Mouse (Mus musculus): Measurements from ENCODE around the gene Ric1.

DNA sequence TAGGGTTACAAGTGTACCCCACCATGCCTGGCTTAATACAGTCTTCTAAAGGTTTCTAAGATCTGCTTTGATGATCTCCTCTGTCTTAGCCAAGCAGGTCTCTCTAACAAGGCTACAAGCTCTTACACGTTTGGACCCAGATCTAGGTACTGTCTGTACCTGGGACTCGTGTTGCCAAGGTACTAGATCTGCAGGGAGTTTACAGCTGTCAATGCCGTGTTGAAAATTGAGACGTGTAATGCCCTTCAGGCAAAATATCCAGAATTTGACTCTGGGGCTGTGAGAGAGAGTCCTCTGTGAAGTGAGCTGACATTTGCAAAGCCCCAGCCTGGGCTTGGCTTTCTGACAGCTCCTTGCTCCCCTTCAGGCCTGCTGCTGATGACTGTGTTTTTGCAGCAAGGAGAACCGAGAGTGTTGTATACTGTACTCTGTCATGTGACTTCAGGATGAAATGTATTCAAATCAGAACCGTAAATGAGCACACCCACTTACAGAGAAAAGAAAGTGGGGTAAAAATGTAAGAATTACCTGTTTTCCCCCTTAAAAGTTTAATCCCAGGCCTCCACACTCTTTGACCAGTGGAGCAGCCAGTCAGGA, 26.0 kb upstream of the Ric1 start:
- TF ChIP-seq CTCF (conservative IDR thresholded peaks at IDR 0.05; ENCODE audit: low read length) (no peak), NANOG (IDR thresholded peaks at IDR 0.05; ENCODE audit: borderline replicate concordance, low read length) (no peak)

Measured in E14TG2a.4 (cell line).